Mouse (Mus musculus): Measurements from ENCODE around the gene Slc2a1. TPM values are rescaled to one million over a fixed set of nuclear protein-coding genes. Genes with fewer than 3 reads are reported as not detected.

The Slc2a1 gene
- polyA plus RNA-seq, 1 experiment from 2014 or later: 116 TPM

- Histone ChIP-seq H3K9ac (no peak overlapping the region), H3K27me3 (no peaks in the 10 kb centered on the region), H3K4me3 (no peak overlapping the region), H3K9me3 (no peaks in the 10 kb centered on the region), H3K4me2 (no peak overlapping the region), H3K36me3 (peaks cover 92% of the 10 kb centered on the region), H3K27ac (no peak overlapping the region), H3K4me1 (peaks cover 3% of the 10 kb centered on the region; the same call in 1 of the 2 replicates)
- ATAC-seq (ENCODE audit: insufficient number of reproducible peaks, insufficient read depth, low FRiP score, low TSS enrichment, low read depth): no peak
- WGBS: 94% methylated on average over 13 of the region's 13 CpGs
These were observed 24.8 kb downstream of the Slc2a1 start for GRCm38 (mm10) chr4:119133306-119133705.

- Histone ChIP-seq H3K9ac (no peak overlapping the region), H3K9me3 (no peaks in the 10 kb centered on the region), H3K4me2 (no peak overlapping the region), H3K4me3 (no peak overlapping the region), H3K36me3 (peaks cover 87% of the 10 kb centered on the region), H3K27me3 (no peaks in the 10 kb centered on the region), H3K27ac (no peak overlapping the region), H3K4me1 (peaks cover 7% of the 10 kb centered on the region; the same call in 1 of the 2 replicates)
- 92% methylated on average over 13 of the region's 13 CpGs for WGBS
- ATAC-seq (ENCODE audit: insufficient number of reproducible peaks, insufficient read depth, low FRiP score, low TSS enrichment, low read depth): no peak
These were observed 25.3 kb downstream of the Slc2a1 start for GRCm38 (mm10) chr4:119133860-119134259.

- Histone ChIP-seq H3K27ac (no peak overlapping the region; the same call in 1 of the 2 replicates), H3K36me3 (peaks cover 55% of the 10 kb centered on the region), H3K4me1 (peaks cover 7% of the 10 kb centered on the region; the same call in 1 of the 2 replicates), H3K9me3 (no peaks in the 10 kb centered on the region), H3K4me2 (no peak overlapping the region), H3K27me3 (no peaks in the 10 kb centered on the region), H3K9ac (no peak overlapping the region), H3K4me3 (no peak overlapping the region)
- no peak for ATAC-seq (ENCODE audit: insufficient number of reproducible peaks, insufficient read depth, low FRiP score, low TSS enrichment, low read depth)
- WGBS: 70% methylated on average over 8 of the region's 8 CpGs
These were observed 28.8 kb downstream of the Slc2a1 start for GRCm38 (mm10) chr4:119137313-119137712.

GRCm38 (mm10) chr4:119138171-119138570 is 29.7 kb downstream of the Slc2a1 start:
- Histone ChIP-seq H3K27me3 (no peaks in the 10 kb centered on the region), H3K27ac (no peak overlapping the region), H3K4me3 (no peak overlapping the region), H3K4me1 (peaks cover 7% of the 10 kb centered on the region; the same call in 1 of the 2 replicates), H3K9ac (peak overlapping the region; percentile 46; the same call in 1 of the 2 replicates), H3K4me2 (peak overlapping the region; percentile 46), H3K9me3 (no peaks in the 10 kb centered on the region), H3K36me3 (peaks cover 47% of the 10 kb centered on the region)
- peak; percentile 57; the same call in 1 of the 2 replicates for ATAC-seq (ENCODE audit: insufficient number of reproducible peaks, insufficient read depth, low FRiP score, low TSS enrichment, low read depth)
- 16% methylated on average over 18 of the region's 18 CpGs for WGBS

- ATAC-seq (ENCODE audit: insufficient number of reproducible peaks, insufficient read depth, low FRiP score, low TSS enrichment, low read depth): no peak
- peak overlapping the region; percentile 46; the same call in 1 of the 2 replicates for H3K4me2 ChIP-seq
- no peak overlapping the region for H3K27ac ChIP-seq
- 62% methylated on average over 8 of the region's 8 CpGs for WGBS
- H3K36me3 ChIP-seq: peaks cover 41% of the 10 kb centered on the region
- H3K9ac ChIP-seq: no peak overlapping the region
- no peaks in the 10 kb centered on the region for H3K27me3 ChIP-seq
- H3K9me3 ChIP-seq: no peaks in the 10 kb centered on the region
- H3K4me3 ChIP-seq: no peak overlapping the region
- H3K4me1 ChIP-seq: peaks cover 7% of the 10 kb centered on the region; the same call in 1 of the 2 replicates
These were observed 30.3 kb downstream of the Slc2a1 start for GRCm38 (mm10) chr4:119138776-119139175.

- no peak overlapping the region for H3K4me2 ChIP-seq
- no peak overlapping the region for H3K4me3 ChIP-seq
- no peaks in the 10 kb centered on the region for H3K27me3 ChIP-seq
- H3K27ac ChIP-seq: no peak overlapping the region
- no peaks in the 10 kb centered on the region for H3K9me3 ChIP-seq
- 47% methylated on average over 3 of the region's 3 CpGs for WGBS
- H3K9ac ChIP-seq: no peak overlapping the region
- peaks cover 7% of the 10 kb centered on the region; the same call in 1 of the 2 replicates for H3K4me1 ChIP-seq
- H3K36me3 ChIP-seq: peaks cover 27% of the 10 kb centered on the region
- no peak for ATAC-seq (ENCODE audit: insufficient number of reproducible peaks, insufficient read depth, low FRiP score, low TSS enrichment, low read depth)
These were observed 31.6 kb downstream of the Slc2a1 start for GRCm38 (mm10) chr4:119140126-119140525.

- H3K4me2 ChIP-seq: no peak overlapping the region
- no peak overlapping the region for H3K27ac ChIP-seq
- no peaks in the 10 kb centered on the region for H3K27me3 ChIP-seq
- peaks cover 7% of the 10 kb centered on the region; the same call in 1 of the 2 replicates for H3K4me1 ChIP-seq
- H3K36me3 ChIP-seq: peaks cover 17% of the 10 kb centered on the region
- ATAC-seq (ENCODE audit: insufficient number of reproducible peaks, insufficient read depth, low FRiP score, low TSS enrichment, low read depth): no peak
- H3K4me3 ChIP-seq: no peak overlapping the region
- H3K9ac ChIP-seq: no peak overlapping the region
- WGBS: 66% methylated on average over 10 of the region's 10 CpGs
- H3K9me3 ChIP-seq: no peaks in the 10 kb centered on the region
These were observed 32.7 kb downstream of the Slc2a1 start for GRCm38 (mm10) chr4:119141191-119141590.

GRCm38 (mm10) chr4:119142230-119142871 is 33.8 kb downstream of the Slc2a1 start:
- WGBS: 24% methylated on average over 24 of the region's 24 CpGs
- H3K4me2 ChIP-seq: peak overlapping the region; percentile 53
- 0 out of 2 replicates have a peak overlapping the region, but pooled peaks have one; percentile 16 for H3K9ac ChIP-seq
- no peaks in the 10 kb centered on the region for H3K9me3 ChIP-seq
- peaks cover 7% of the 10 kb centered on the region; the same call in 1 of the 2 replicates for H3K4me1 ChIP-seq
- H3K4me3 ChIP-seq: peak overlapping the region; percentile 23
- no peaks in the 10 kb centered on the region for H3K27me3 ChIP-seq
- peaks cover 5% of the 10 kb centered on the region for H3K36me3 ChIP-seq
- ATAC-seq (ENCODE audit: insufficient number of reproducible peaks, insufficient read depth, low FRiP score, low TSS enrichment, low read depth): peak; percentile 57; the same call in 1 of the 2 replicates
- H3K27ac ChIP-seq: no peak overlapping the region

GRCm38 (mm10) chr4:119146816-119147215 is 38.3 kb downstream of the Slc2a1 start:
- H3K36me3 ChIP-seq: no peaks in the 10 kb centered on the region
- no peak overlapping the region for H3K27ac ChIP-seq
- ATAC-seq (ENCODE audit: insufficient number of reproducible peaks, insufficient read depth, low FRiP score, low TSS enrichment, low read depth): no peak
- no peak overlapping the region for H3K9ac ChIP-seq
- WGBS: 88% methylated on average over 7 of the region's 7 CpGs
- no peak overlapping the region for H3K4me2 ChIP-seq
- no peak overlapping the region for H3K4me3 ChIP-seq
- no peaks in the 10 kb centered on the region for H3K27me3 ChIP-seq
- no peaks in the 10 kb centered on the region for H3K9me3 ChIP-seq
- H3K4me1 ChIP-seq: no peaks in the 10 kb centered on the region

GRCm38 (mm10) chr4:119147347-119147746 is 38.8 kb downstream of the Slc2a1 start:
- no peak overlapping the region for H3K27ac ChIP-seq
- no peaks in the 10 kb centered on the region for H3K9me3 ChIP-seq
- H3K4me2 ChIP-seq: no peak overlapping the region

GRCm38 (mm10) chr4:119148741-119149140 is 40.2 kb downstream of the Slc2a1 start:
- H3K36me3 ChIP-seq: no peaks in the 10 kb centered on the region
- no peak overlapping the region for H3K4me2 ChIP-seq
- H3K9me3 ChIP-seq: no peaks in the 10 kb centered on the region
- no peaks in the 10 kb centered on the region for H3K27me3 ChIP-seq
- no peaks in the 10 kb centered on the region for H3K4me1 ChIP-seq
- no peak for ATAC-seq (ENCODE audit: insufficient number of reproducible peaks, insufficient read depth, low FRiP score, low TSS enrichment, low read depth)
- 81% methylated on average over 11 of the region's 11 CpGs for WGBS
- no peak overlapping the region for H3K27ac ChIP-seq
- no peak overlapping the region for H3K4me3 ChIP-seq
- no peak overlapping the region for H3K9ac ChIP-seq

More at GRCm38 (mm10) chr4:119147347-119147746, 38.8 kb downstream of the Slc2a1 start:
- Histone ChIP-seq H3K9ac (no peak overlapping the region), H3K4me1 (no peaks in the 10 kb centered on the region), H3K36me3 (no peaks in the 10 kb centered on the region), H3K27me3 (no peaks in the 10 kb centered on the region), H3K4me3 (no peak overlapping the region)
- WGBS: 87% methylated on average over 5 of the region's 5 CpGs
- ATAC-seq (ENCODE audit: insufficient number of reproducible peaks, insufficient read depth, low FRiP score, low TSS enrichment, low read depth): no peak

GRCm38 (mm10) chr4:119157186-119157585 is 48.7 kb downstream of the Slc2a1 start:
- H3K27ac ChIP-seq: no peak overlapping the region
- no peak overlapping the region for H3K4me3 ChIP-seq
- H3K4me1 ChIP-seq: no peaks in the 10 kb centered on the region
- no peaks in the 10 kb centered on the region for H3K36me3 ChIP-seq
- WGBS: 28% methylated on average over 2 of the region's 2 CpGs
- no peak overlapping the region for H3K4me2 ChIP-seq
- H3K9ac ChIP-seq: no peak overlapping the region
- H3K9me3 ChIP-seq: no peaks in the 10 kb centered on the region
- H3K27me3 ChIP-seq: no peaks in the 10 kb centered on the region
- no peak for ATAC-seq (ENCODE audit: insufficient number of reproducible peaks, insufficient read depth, low FRiP score, low TSS enrichment, low read depth)
